Mouse (Mus musculus) heart, postnatal 0 days (tissue): ENCODE measurements at regions not wholly inside any gene's neighbourhood (a gene's known extent, or its start where the extent isn't known, plus 50 kb on each side); places are given as distances from the start of the nearest gene placed in this dataset.
A peak's percentile ranks its signal among the peaks of the same experiment; 100 is the strongest.

Experiments used
- ATAC-seq: fragments of 200-750 bp; cut with Nextera tagmentation; 2 replicates; pipeline ENCODE4 v1.8.0; 2017; ENCODE audit warnings: low read depth, moderate number of reproducible peaks, moderate library complexity; ENCODE audit not compliant: insufficient read depth
- DNase-seq: peaks from one replicate; pipeline ENCODE4 v3.0.0-alpha.2; 2016; ENCODE audit warnings: low spot score
- H3K27ac ChIP-seq: fragments of 300-500 bp; sonication (generic); 2 replicates; pipeline ENCODE4 v1.5.1; 2014; ENCODE audit warnings: low read depth, mild to moderate bottlenecking
- H3K27me3 ChIP-seq: fragments of 300-500 bp; sonication (generic); 2 replicates; pipeline ENCODE4 v1.6.1; 2014; ENCODE audit warnings: low read length, mixed read lengths; ENCODE audit not compliant: control insufficient read depth, insufficient read depth
- H3K36me3 ChIP-seq: fragments of 300-500 bp; sonication (generic); replicated peaks from 2 replicates; pipeline ENCODE4 v1.6.1; 2014; ENCODE audit warnings: low read length, mixed read lengths; ENCODE audit not compliant: control insufficient read depth, insufficient read depth
- H3K4me1 ChIP-seq: fragments of 300-500 bp; sonication (generic); 2 replicates; pipeline ENCODE4 v1.6.1; 2014; ENCODE audit warnings: antibody characterized with exemption; ENCODE audit not compliant: control insufficient read depth, insufficient read depth
- H3K4me2 ChIP-seq: fragments of 300-500 bp; sonication (generic); 2 replicates; pipeline ENCODE4 v1.6.1; 2014; ENCODE audit warnings: low read depth, mild to moderate bottlenecking, low read length, moderate library complexity
- H3K4me3 ChIP-seq: fragments of 300-500 bp; sonication (generic); 2 replicates; pipeline ENCODE4 v1.5.1; 2014; ENCODE audit warnings: low read depth, low read length
- H3K9ac ChIP-seq: fragments of 300-500 bp; sonication (generic); replicated peaks from 2 replicates; pipeline ENCODE4 v1.6.1; 2014; ENCODE audit warnings: low read depth, low read length, mixed read lengths
- H3K9me3 ChIP-seq: fragments of 300-500 bp; sonication (generic); replicated peaks from 2 replicates; pipeline ENCODE4 v1.6.1; 2016; ENCODE audit warnings: low read length; ENCODE audit not compliant: control insufficient read depth
- CTCF ChIP-seq: IDR thresholded peaks from 2 replicates; pipeline ENCODE4 v1.5.1; 2016; ENCODE audit warnings: antibody characterized with exemption, control low read depth, low read depth
- EP300 ChIP-seq: IDR thresholded peaks from 2 replicates; pipeline ENCODE4 v1.6.1; 2016; ENCODE audit warnings: antibody characterized with exemption, low read depth
- WGBS: fragments of 180-500 bp; shearing (Covaris S2); extraction: QIAGEN DNeasy Blood & Tissue Kit; methylation state at CpG from one replicate; pipeline ENCODE4 v1.1.7; 2014; 5-methylcytosine and 5-hydroxymethylcytosine counted together

GRCm38 (mm10) chr5:106365094-106365493, 92.9 kb downstream of the Barhl2 start:
- Histone ChIP-seq H3K27ac (no peak overlapping the region), H3K9me3 (no peaks in the 10 kb centered on the region), H3K9ac (no peak overlapping the region), H3K4me1 (no peaks in the 10 kb centered on the region), H3K4me2 (no peak overlapping the region), H3K27me3 (no peaks in the 10 kb centered on the region), H3K36me3 (no peaks in the 10 kb centered on the region), H3K4me3 (no peak overlapping the region)
- WGBS = 43% methylated on average over 8 of the region's 8 CpGs
- peak; percentile 32; the same call in 1 of the 2 replicates for TF ChIP-seq CTCF
- no peak for TF ChIP-seq EP300
- DNase-seq (no peak), ATAC-seq (no peak)

- Histone ChIP-seq H3K9ac (no peak overlapping the region), H3K27me3 (no peaks in the 10 kb centered on the region), H3K4me1 (no peaks in the 10 kb centered on the region), H3K4me3 (no peak overlapping the region), H3K27ac (no peak overlapping the region), H3K9me3 (no peaks in the 10 kb centered on the region), H3K4me2 (no peak overlapping the region), H3K36me3 (no peaks in the 10 kb centered on the region)
- TF ChIP-seq CTCF = no peak
- no peak for TF ChIP-seq EP300
- ATAC-seq = no peak
- WGBS = 82% methylated on average over 8 of the region's 8 CpGs
- DNase-seq = no peak
Observed at GRCm38 (mm10) chr5:106351348-106351747, 106.6 kb downstream of the Barhl2 start.

- no peak overlapping the region for H3K4me2 ChIP-seq
- H3K9ac ChIP-seq = no peak overlapping the region
- no peak overlapping the region for H3K4me3 ChIP-seq
- no peak for ATAC-seq
- no peak for DNase-seq
- TF ChIP-seq EP300 (no peak), CTCF (no peak)
- H3K27ac ChIP-seq = no peak overlapping the region
- no peaks in the 10 kb centered on the region for H3K36me3 ChIP-seq
- WGBS = 54% methylated on average over 10 of the region's 10 CpGs
- H3K27me3 ChIP-seq = no peaks in the 10 kb centered on the region
- H3K9me3 ChIP-seq = no peaks in the 10 kb centered on the region
- H3K4me1 ChIP-seq = no peaks in the 10 kb centered on the region
Observed at GRCm38 (mm10) chr5:106349851-106350515, 108.0 kb downstream of the Barhl2 start.

GRCm38 (mm10) chr5:106344308-106344707, 113.7 kb downstream of the Barhl2 start:
- 5% methylated on average over 8 of the region's 8 CpGs for WGBS

GRCm38 (mm10) chr5:106343601-106344000, 114.4 kb downstream of the Barhl2 start:
- WGBS = 33% methylated on average over 6 of the region's 6 CpGs
- DNase-seq (no peak), ATAC-seq (no peak)
- peaks cover 13% of the 10 kb centered on the region; the same call in 1 of the 2 replicates for H3K27me3 ChIP-seq
- H3K9ac ChIP-seq = no peak overlapping the region
- no peak for TF ChIP-seq CTCF
- TF ChIP-seq EP300 = no peak
- no peaks in the 10 kb centered on the region for H3K36me3 ChIP-seq
- H3K9me3 ChIP-seq = no peaks in the 10 kb centered on the region
- H3K4me1 ChIP-seq = no peaks in the 10 kb centered on the region
- no peak overlapping the region for H3K4me2 ChIP-seq
- no peak overlapping the region for H3K4me3 ChIP-seq
- no peak overlapping the region for H3K27ac ChIP-seq

More at GRCm38 (mm10) chr5:106344308-106344707, 113.7 kb downstream of the Barhl2 start:
- Histone ChIP-seq H3K4me2 (no peak overlapping the region), H3K27me3 (peaks cover 13% of the 10 kb centered on the region; the same call in 1 of the 2 replicates), H3K36me3 (no peaks in the 10 kb centered on the region), H3K4me1 (no peaks in the 10 kb centered on the region), H3K9ac (no peak overlapping the region), H3K27ac (no peak overlapping the region), H3K9me3 (no peaks in the 10 kb centered on the region), H3K4me3 (no peak overlapping the region)
- DNase-seq (no peak), ATAC-seq (no peak)
- TF ChIP-seq CTCF (no peak), EP300 (no peak)

GRCm38 (mm10) chr5:106341361-106341760, 116.6 kb downstream of the Barhl2 start:
- Histone ChIP-seq H3K9me3 (no peaks in the 10 kb centered on the region), H3K4me2 (no peak overlapping the region), H3K4me3 (no peak overlapping the region), H3K9ac (no peak overlapping the region), H3K27me3 (peaks cover 13% of the 10 kb centered on the region; the same call in 1 of the 2 replicates), H3K27ac (no peak overlapping the region), H3K36me3 (no peaks in the 10 kb centered on the region), H3K4me1 (no peaks in the 10 kb centered on the region)
- DNase-seq (no peak), ATAC-seq (no peak)
- TF ChIP-seq CTCF (no peak), EP300 (no peak)
- WGBS = 61% methylated on average over 12 of the region's 12 CpGs
